Mouse (Mus musculus) urinary bladder, postnatal 25 days (tissue): ENCODE results near the gene Gm48551.
A peak's percentile ranks its signal among the peaks of the same experiment; 100 is the strongest.

Source experiments
- DNase-seq: peaks from one replicate; pipeline ENCODE4 v3.0.0; 2022; ENCODE audit warnings: low spot score

Gene Gm48551

DNA sequence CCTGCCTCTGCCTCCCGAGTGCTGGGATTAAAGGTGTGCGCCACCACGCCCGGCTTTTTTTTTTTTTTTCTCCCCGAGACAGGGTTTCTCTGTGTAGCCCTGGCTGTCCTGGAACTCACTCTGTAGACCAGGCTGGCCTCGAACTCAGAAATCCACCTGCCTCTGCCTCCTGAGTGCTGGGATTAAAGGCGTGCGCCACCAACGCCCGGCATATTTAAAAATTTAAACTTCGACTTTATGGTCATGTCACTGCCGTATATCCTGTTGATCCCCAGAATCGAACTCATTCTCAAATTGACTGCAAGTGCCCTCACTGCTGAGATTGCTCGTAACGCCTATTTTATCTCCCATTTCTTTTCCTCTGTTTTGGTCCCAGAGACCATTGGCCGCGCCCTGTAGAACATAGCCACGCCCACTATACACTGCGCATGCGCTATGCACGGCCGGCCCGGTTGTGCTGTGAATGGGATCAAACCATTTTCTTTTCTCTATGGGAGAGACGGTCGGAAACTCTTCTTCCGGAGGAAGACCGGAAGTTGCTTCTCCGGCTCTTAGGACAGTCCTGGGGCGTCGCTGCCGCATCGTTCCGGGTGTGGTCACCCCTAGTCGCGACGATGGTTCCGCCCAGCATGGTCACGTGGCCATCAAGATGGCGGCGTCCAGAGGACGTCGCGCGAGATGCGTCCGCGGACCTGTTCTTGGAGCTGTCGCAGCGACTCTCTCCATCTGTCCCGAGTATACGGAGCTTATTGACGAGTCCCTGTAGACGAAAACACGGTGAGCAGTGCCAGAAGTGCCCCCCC, at the start of gene Gm48551, which contains the start of gene Dohh:
Gm48551 (plus strand) TSS at position 665 of the 803 bp plus-strand sequence.
Dohh (plus strand) TSS at position 627 of the 803 bp plus-strand sequence.
- DNase-seq: peak; percentile 100

DNA sequence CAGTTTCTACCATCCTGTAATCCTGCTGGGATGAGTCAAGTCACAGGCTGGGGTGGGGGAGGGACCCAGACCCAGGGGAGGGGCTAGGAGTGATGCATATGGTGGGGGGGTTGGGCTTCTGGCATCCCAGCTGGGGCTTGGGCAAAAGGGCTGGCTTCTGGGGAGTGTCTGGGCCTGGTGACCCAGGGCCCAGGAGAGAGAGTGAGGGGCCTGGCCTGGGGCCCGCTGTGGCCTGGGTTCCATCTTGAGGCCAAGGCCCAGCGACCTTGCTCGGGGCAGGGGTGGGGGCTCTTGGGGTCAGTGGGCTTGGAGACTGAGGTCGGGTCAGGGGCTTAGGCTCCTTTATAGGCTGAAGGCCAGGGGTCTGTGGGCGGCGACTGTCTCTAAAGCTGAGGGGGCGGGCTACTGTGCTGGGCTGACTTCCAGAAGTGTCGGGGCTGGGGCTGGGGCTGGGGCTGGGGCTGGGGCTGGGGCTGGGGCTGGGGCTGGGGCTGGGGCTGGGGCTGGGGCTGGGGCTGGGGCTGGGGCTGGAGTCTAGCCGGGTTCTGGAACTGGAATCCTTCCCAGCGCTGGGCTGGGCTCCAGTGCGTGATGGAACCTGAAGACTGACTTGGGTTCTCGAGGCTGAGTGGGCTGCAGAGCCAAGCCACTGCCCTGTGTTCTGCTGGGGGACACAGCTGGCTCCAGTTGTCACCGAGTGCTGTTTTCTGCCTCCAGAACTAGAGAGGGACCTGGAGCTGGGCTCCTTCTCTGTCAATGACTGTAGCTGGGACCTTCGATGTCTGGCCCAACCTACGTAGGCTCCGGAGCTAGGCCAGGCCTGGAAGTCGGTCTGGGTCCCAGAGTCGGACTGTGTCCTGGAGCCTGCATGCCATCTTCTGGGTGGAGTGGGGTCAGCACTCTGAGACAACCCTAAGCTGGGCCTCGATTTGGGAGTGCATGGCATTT, 48.6 kb upstream of the Gm48551 start:
- DNase-seq: no peak

DNA sequence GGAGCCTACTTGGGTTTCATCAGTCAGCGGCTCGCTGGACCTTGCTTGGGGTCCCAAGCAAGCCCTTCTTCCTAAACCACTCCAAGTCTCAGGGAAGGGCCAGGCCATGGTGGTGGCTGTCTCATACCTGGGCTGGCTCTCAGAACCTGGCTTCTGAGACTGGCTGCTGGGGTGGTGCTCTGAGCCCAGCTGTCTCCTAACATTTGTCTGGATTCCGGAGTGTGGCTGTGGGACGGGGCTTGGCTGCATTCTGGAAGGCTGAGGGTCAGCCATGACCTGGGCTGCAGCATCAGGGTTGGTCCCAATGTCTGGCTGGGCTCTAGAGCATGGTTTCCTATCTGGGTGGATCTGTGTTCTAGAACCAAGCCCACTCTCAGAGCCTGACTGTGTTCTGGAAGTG, 47.7 kb upstream of the Gm48551 start:
- no peak for DNase-seq

DNA sequence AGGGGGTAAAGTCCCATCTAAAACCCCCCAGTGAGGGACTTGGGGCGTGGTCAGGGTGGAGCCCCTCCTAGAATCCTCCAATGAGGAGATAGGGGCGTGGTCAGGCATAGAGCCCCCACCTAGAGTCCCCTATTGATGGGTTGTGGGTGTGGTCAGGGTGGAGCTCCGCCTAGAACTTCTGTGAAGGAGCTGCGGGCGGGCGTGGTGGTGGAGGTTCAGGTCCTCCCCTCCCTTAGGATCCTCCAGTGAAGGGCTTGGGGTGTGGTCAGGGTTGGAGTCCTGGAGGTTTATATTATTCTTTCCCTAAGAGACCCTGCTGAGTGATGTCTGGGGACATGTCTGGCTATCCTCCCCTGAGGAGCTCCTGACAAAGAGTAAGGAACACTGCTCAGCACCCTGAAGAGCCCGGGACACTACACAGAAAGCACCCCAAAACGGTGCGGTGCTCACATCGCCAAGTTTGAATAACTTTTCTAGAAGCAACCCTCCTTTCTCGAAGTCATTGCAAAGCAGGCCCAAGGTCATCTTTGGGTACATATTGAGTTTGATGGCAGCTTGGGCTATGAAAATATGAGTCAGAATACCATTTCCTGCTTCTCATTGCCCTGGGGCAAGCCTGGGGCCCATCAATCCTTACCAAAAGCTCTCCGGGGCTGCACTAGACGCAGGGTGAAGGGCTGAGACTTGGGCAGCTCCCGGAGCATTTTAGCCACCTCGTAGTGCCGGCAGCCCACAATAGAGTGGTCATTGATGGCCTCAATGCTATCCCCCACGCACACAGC, 43.5 kb upstream of the Gm48551 start:
- DNase-seq: no peak

DNA sequence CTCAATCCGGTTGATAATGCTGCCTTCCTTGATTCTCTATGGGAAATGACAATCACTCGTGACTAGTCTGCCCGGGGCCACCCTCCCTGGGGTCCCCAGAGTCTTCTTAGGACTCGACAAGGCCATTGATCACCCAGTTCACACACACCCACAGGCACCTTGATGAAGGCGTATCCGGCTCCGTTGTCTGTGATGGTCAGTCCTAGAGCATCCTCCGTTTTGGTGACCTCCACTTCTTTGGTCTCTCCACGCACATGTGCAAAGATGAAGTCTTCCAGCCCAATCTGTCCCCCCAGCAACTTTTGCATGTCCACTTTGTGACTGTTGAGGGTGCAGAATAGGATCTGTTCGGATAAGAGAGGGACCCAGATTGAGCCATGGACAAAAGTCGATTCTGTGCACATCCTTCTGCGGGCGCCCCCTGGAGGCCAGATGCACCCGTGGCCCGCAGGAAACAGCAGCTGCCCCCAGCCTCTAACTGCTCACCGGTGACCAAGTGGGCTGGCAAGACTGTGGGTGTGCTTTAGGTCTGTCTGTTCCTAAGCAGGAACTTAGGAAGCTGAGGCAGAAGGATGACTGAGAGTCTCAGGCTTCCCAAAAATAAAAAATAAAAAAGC, 42.8 kb upstream of the Gm48551 start:
- DNase-seq: peak; percentile 75

DNA sequence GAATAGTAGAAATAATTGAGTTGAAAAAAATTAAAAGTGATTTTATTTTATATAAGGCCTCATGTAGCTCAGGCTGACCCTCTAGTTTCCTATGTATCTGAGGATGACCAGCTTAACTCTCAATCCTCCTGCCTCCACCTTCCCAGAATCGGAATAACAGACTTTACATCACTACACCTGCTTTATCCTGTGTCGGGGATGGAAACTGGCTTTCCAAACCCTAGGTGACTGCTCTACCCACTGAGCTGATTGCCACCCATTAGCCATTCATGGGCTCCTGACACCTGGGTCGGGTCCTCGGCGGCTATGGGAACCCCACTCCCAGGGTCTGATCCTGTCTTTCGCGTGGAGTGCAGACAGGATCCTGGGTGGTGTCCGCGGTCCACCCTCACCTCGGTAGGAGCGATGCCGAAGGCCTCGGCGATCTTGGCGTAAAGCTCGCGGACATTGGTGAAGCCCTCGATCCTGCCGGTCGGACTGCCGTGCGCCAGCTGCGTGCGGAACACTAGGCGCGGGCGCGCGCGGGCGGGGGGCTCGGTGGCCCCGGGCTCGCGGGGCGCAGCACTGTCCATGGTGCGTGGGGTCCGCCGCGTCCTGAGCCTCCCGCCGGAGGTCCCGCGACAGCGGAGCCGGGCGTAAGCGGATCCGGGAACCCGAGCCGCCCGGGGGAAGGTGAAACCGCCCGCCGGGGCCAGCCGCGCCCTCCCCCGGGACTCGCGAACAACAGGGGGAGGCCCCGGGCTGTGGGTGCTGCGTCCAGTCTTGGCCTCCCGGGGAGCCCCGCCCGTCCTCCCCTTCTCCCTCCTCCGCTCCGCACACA, 41.4 kb upstream of the Gm48551 start, which contains the start of gene Gipc3:
Gipc3 (minus strand) TSS at position 581 of the 820 bp plus-strand sequence.
- no peak for DNase-seq

DNA sequence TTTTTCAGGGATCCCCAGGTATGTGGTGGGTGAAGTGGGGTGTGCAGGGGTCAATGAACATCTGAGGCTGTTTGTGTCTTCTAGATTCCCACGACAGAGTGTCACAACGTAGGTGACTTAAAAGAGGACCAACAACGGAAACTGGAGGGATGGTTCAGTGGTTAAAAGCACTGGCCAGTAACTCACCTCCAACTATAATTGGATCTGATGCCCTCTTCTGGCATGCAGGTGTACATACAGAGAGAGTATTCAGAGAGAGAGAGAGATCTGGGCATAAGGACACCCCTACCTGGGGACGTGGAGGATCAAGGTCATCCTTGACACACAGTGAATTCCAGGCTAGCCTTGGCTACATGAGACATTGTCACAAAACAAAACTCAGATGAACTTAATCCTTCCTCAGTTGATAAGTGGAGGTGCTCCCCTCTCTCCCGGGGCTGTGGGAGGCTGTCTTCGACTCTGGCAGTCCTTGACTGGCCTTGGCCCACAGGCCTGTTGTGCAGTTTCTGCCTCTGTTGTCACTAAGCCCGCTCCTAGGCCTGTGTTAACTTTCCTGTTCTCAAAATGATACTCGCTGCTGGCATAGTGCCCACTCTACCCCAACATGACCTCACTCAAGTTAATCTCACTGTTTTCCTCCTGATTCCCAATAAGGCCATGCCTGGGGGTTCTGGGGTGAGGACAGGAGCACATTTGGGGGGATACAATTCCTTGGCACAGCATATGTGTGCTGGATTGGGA, 39.7 kb upstream of the Gm48551 start:
- no peak for DNase-seq

DNA sequence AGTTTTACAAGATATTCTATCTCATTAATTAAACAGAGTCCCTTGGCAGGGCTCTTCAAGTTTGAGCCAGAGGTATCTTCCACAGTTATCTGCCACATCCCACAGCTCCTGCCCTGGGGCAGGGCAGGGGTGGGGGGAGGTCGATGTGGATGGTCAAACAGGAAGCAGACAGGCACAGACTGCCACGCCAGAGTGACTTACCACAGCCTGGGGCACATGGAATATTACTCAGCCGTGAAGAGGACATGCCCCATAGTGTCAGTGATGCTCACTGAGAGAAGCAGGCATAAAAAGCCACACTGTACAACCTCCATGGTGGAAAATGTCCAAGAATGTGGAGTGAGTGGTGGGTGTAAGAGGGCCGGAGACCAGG, 39.1 kb upstream of the Gm48551 start:
- no peak for DNase-seq

DNA sequence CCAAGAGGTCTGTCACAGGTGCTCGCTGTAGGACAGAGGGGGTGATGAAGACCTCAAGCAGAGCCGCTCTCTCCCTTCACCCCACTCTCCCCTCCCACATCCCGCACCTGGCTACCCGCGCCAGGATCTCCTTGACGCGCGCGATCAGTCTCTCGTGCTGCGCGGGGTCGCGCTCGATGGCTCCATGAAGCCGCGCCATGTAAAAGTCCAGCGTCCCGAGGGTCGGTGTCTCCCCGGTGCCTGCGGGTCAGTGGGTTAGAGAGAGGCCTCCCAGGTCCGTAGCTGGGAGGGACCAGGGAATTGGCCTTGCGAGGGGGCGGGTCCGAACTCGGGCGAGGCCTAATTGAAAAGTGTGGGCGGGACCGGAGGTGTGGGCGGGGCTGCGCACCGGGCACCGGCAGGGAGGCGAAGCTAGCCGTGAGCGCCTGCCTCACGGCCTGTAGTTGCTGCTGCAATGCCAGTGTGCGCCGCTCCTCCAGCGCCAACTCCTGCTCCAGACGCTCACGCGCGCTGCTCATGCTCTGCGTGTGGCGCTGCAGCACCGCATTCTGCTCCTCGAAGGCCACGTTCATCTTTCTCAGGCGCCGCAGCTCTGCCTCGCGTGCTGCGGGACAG, 37.7 kb upstream of the Gm48551 start:
- peak; percentile 49 for DNase-seq

DNA sequence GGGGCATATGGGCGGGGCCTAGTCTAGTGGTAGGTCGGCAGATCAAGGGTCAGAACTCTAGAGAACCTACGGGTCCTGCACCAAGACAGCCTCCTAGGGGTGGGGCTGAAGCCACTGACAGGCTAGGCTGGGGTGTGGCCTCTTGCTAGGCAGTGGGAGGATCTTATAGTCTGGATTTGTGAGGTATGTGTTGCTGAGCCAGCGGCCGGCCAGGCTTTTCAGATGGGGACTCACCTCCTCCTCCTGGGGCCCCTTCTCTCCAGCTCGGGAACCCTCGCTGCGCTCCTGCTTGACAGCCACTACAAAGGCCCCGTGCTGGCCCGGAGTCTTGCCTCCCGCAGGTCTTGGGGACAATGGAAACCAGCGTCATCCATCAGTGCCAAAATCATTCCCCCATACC, 35.1 kb upstream of the Gm48551 start:
- no peak for DNase-seq

DNA sequence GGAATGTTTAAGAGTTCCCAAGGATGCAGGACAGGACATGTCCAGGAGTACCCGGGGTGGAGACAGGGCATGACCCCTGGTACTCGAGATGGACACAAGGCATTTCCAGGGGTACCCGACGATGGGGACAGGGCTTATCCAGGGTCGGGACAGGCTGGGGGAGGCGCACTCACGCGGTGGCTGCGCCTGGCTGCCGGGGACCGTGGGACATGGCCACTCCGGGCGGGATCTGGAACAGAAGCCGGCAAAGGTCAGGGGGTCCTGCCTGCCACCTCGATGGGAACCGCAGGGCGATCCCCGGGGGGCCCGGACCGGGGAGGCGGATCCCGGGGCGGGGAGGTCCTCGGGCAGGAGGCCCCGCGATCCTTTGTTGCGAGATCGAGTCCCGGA, 34.3 kb upstream of the Gm48551 start:
- DNase-seq: no peak

DNA sequence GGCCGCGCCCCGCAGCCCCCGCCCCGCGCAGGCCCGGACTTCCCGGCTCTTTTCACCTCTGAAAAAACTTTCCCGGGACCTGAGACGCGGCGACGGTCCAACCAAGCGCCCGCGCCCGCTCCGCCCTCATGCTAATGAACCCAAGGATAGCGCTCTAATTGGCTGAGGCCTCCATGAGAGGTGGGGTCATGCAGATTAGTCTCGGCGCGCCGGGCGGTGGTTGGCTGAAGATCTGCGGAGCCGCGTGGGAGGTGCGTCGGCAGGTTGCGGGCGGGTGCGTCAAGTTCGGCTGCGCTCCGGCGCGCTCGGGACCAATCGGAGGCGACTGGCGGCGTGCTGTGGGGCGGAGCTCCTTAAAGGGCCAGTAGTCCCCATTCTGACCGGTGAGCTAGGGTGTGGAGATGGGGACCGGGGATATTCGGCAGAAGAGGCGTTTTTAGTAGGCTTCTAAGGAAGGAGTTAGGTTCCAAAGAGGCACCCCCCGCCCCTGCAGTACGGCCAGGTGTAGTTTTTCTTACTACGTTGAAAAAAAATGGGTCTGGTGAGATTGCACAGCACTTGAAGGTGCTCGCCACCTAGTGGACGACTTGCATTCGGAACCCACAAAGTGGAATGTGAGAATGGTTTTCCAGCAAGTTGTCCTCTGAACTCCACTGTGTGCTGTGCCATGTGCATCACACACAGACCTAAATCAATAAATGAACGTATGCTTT, 33.8 kb upstream of the Gm48551 start, which contains the start of gene Hmg20b:
Hmg20b (minus strand) TSS at position 130 of the 713 bp plus-strand sequence.
- DNase-seq: peak; percentile 96

DNA sequence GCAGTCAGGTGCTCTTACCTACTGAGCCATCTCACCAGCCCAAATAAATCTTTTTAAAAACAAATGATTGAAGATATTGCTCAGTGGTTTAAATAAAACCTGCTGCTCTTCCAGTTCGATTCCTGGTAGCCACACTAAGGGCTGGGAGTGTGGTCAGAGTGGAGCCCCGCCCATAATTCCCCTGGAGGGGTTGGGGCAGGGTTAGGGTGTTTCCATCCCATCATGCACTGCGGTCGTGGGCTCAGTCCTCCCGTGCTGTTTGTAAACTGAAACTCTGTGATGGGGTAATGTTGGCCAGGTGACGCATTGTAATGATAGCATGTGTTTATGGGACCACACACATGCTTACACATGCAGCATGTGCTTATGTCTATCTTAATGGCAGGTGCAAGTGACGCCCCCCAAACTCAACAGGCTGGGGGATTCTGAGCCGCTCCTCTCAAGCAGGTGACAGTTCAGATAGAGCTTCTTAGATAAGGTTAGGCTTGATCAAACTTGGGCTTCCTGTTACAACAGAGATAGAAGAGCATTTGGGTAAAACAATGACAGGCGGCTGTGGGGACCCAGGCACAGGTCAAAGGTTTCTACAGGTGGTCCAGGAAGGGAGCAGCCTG, 32.5 kb upstream of the Gm48551 start:
- DNase-seq: no peak

DNA sequence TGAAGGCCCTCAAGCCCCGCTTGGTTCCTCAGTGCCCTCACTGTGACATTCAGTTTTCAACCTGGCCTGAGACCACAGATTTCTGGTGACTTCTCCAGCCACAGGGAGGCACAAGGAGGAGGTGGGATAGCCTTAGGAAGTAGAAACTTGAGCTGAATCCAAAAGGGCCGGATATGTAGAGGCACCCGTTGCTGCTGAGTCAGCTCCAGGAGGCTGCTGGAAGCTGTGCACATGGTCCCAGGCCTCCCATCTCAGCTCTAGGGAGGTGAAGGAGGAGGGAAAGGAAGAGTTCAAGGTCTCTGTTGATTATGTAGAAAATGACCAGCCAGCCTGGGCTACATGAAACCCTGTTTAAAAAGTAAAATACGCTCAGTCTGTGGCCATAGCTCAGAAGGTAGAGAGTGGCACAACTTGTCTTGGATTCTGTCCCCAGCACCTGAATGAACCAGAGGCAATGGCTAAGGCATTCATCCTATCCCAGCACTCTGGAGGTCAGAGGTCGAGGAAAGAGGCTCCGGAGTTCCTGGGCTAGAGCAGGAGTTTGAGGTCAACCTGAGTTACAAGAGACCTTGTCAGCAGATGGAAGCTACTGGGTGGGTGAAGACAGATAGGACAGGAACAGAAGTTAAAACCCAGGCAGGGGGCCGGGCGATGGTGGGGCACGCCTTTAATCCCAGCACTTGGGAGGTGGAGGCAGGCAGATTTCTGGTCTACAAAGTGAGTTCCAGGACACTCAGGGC, 29.4 kb upstream of the Gm48551 start:
- DNase-seq: no peak

DNA sequence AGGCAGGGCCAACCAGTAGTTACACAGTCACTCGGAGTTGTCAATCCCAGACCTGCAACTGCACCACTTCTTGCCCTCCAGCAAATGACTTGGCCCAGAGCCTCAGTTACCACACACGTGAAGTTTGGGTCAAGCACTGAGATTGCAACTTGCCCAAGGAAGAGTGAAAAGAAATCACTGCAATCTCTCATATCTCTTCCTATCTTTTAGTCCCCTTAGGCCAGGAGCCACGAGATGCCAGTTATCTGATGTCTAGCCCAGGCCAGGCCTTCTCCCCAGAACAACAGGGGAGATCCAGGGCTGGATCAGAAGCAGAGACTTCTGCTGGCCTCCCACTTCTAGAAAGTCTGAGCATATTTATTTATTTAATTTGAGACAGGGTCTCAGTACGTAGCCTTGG, 28.7 kb upstream of the Gm48551 start:
- DNase-seq: no peak

DNA sequence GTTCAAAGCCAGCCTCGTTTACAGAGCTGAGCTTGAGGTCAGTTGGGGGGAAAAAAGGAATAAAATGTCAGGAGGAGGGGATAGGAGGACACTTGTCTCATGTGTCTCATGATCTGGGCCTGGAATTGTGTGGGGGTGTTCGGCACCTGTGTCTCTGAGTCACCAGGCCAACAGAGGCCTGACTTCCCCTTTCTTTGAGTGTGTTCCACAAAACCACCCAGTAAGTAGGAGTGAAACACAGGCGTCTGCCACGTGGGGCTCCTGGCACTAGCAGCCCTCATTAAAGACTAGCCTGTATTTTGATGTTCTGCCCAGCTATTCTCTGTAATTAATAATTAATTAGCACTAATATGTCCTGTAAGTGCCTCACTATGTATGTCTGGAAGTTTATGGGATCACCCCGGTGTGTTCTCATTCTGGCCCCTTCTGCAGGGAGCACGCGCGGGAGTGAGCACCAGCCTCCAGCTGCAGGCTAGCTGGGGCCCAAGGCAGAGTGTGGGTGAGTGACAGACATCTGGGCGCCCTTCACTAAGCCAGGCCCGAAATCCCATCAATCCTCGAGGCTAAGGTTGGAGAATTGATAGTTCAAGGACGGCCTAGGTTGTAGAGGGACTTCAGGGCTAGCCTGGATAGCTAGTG, 27.8 kb upstream of the Gm48551 start:
- no peak for DNase-seq
